Mouse (Mus musculus) MEL (cell line): ENCODE measurements around the gene Slc25a33. TPM values are rescaled to one million over a fixed set of nuclear protein-coding genes. Genes with fewer than 3 reads are reported as not detected.

Experiments used
- DNase-seq: peaks from one replicate; pipeline ENCODE4 v3.0.0; 2011; ENCODE audit warnings: low read depth, low spot score
- H3K27ac ChIP-seq: 2 replicates; pipeline ENCODE4 v1.5.1; 2012; ENCODE audit warnings: low read depth, mild to moderate bottlenecking, control low read depth, low read length, moderate library complexity; ENCODE audit not compliant: control insufficient read depth
- H3K27me3 ChIP-seq, 2 experiments: fragments of 150-350 bp in 1 of 2; sonication (generic) in 1 of 2; 2 replicates each; pipeline ENCODE4 v1.6.1; 2012; ENCODE audit warnings: low read length in 2 of 2, mild to moderate bottlenecking in 2 of 2, improper control_type of control experiment in 1 of 2, moderate library complexity in 1 of 2; ENCODE audit not compliant: insufficient read depth in 2 of 2, control insufficient read depth in 1 of 2
- H3K36me3 ChIP-seq, 2 experiments: 2 replicates each; pipeline ENCODE4 v1.6.1; 2012 to 2014; ENCODE audit warnings: low read length in 2 of 2, improper control_type of control experiment in 1 of 2, inconsistent platforms in 1 of 2, mild to moderate bottlenecking in 1 of 2; ENCODE audit not compliant: insufficient read depth in 2 of 2, control insufficient read depth in 1 of 2
- H3K4me1 ChIP-seq, 2 experiments: fragments of 150-350 bp in 1 of 2; sonication (generic) in 1 of 2; 2 replicates each; pipeline ENCODE4 v1.6.1; 2012; ENCODE audit warnings: low read length in 2 of 2, improper control_type of control experiment in 1 of 2, mild to moderate bottlenecking in 1 of 2; ENCODE audit not compliant: insufficient read depth in 2 of 2, control insufficient read depth in 1 of 2
- H3K4me3 ChIP-seq, 2 experiments: fragments of 150-350 bp in 1 of 2; sonication (generic) in 1 of 2; 2 replicates each; pipeline ENCODE4 v1.5.1; 2012; ENCODE audit warnings: low read depth in 2 of 2, low read length in 2 of 2, mild to moderate bottlenecking in 2 of 2, moderate library complexity in 2 of 2, control low read depth in 1 of 2, improper control_type of control experiment in 1 of 2; ENCODE audit not compliant: control insufficient read depth in 1 of 2, insufficient read depth in 1 of 2
- H3K79me2 ChIP-seq: 2 replicates; pipeline ENCODE4 v1.6.1; 2012; ENCODE audit warnings: mild to moderate bottlenecking, low read length, moderate library complexity; ENCODE audit not compliant: control insufficient read depth, poor library complexity, insufficient read depth
- H3K9ac ChIP-seq: 2 replicates; pipeline ENCODE4 v1.6.1; 2012; ENCODE audit warnings: low read depth, mild to moderate bottlenecking, control low read depth, low read length, moderate library complexity; ENCODE audit not compliant: control insufficient read depth, poor library complexity, severe bottlenecking
- H3K9me3 ChIP-seq: fragments of 150-350 bp; sonication (generic); replicated peaks from 2 replicates; pipeline ENCODE4 v1.6.1; 2012; ENCODE audit warnings: mild to moderate bottlenecking, low read length, improper control_type of control experiment, moderate library complexity; ENCODE audit not compliant: insufficient read depth
- BHLHE40 ChIP-seq: IDR thresholded peaks from 2 replicates; pipeline ENCODE4 v1.6.1; 2012; ENCODE audit warnings: low read depth, mild to moderate bottlenecking, inconsistent platforms, low read length, improper control_type of control experiment, borderline replicate concordance
- CHD1 ChIP-seq: IDR thresholded peaks from 2 replicates; pipeline ENCODE4 v1.6.1; 2012; ENCODE audit warnings: low read depth, mild to moderate bottlenecking, inconsistent platforms, low read length, improper control_type of control experiment
- CTCF ChIP-seq, 3 experiments: IDR thresholded peaks in 2 of 3; conservative IDR thresholded peaks in 1 of 3; 2 replicates each; pipeline ENCODE4 v1.5.1; 2011 to 2012; ENCODE audit warnings: low read length in 3 of 3, low read depth in 2 of 3, mild to moderate bottlenecking in 2 of 3, improper control_type of control experiment in 1 of 3, inconsistent platforms in 1 of 3, mixed read lengths in 1 of 3, moderate library complexity in 1 of 3; ENCODE audit not compliant: control insufficient read depth in 1 of 3, insufficient read depth in 1 of 3, poor library complexity in 1 of 3, severe bottlenecking in 1 of 3
- EP300 ChIP-seq, 2 experiments: IDR thresholded peaks; 2 replicates each; pipeline ENCODE4 v1.6.1; 2011; ENCODE audit warnings: improper control_type of control experiment in 2 of 2, low read length in 2 of 2, low read depth in 1 of 2, mild to moderate bottlenecking in 1 of 2
- ETS1 ChIP-seq: IDR thresholded peaks from 2 replicates; pipeline ENCODE4 v1.6.1; 2012; ENCODE audit warnings: low read depth, mild to moderate bottlenecking, inconsistent platforms, low read length, improper control_type of control experiment, moderate library complexity
- GABPA ChIP-seq: IDR thresholded peaks from 2 replicates; pipeline ENCODE4 v1.6.1; 2012; ENCODE audit warnings: low read depth, mild to moderate bottlenecking, inconsistent platforms, low read length, improper control_type of control experiment, moderate library complexity
- HCFC1 ChIP-seq: IDR thresholded peaks from 2 replicates; pipeline ENCODE4 v1.6.1; 2012; ENCODE audit warnings: low read depth, mild to moderate bottlenecking, inconsistent platforms, low read length, improper control_type of control experiment, moderate library complexity
- MAFK ChIP-seq: IDR thresholded peaks from 2 replicates; pipeline ENCODE4 v1.6.1; 2011; ENCODE audit warnings: low read depth, mild to moderate bottlenecking, low read length, improper control_type of control experiment, borderline replicate concordance
- MAX ChIP-seq: IDR thresholded peaks from 2 replicates; pipeline ENCODE4 v1.6.1; 2011; ENCODE audit warnings: low read length, improper control_type of control experiment
- MAZ ChIP-seq: IDR thresholded peaks from 2 replicates; pipeline ENCODE4 v1.6.1; 2012; ENCODE audit warnings: low read depth, mild to moderate bottlenecking, inconsistent platforms, low read length, improper control_type of control experiment
- MXI1 ChIP-seq: IDR thresholded peaks from 2 replicates; pipeline ENCODE4 v1.6.1; 2011; ENCODE audit warnings: mild to moderate bottlenecking, low read depth, low read length, improper control_type of control experiment
- MYB ChIP-seq: IDR thresholded peaks from 2 replicates; pipeline ENCODE4 v1.6.1; 2011; ENCODE audit warnings: mild to moderate bottlenecking, low read depth, low read length, improper control_type of control experiment
- NELFE ChIP-seq: IDR thresholded peaks from 2 replicates; pipeline ENCODE4 v1.6.1; 2011; ENCODE audit warnings: low read depth, low read length, improper control_type of control experiment
- NRF1 ChIP-seq: IDR thresholded peaks from 2 replicates; pipeline ENCODE4 v1.6.1; 2014; ENCODE audit warnings: low read depth, mild to moderate bottlenecking, inconsistent platforms, low read length, improper control_type of control experiment, moderate library complexity; ENCODE audit not compliant: poor library complexity, insufficient read depth, severe bottlenecking
- POLR2AphosphoS2 ChIP-seq: IDR thresholded peaks from 2 replicates; pipeline ENCODE4 v1.6.1; 2011; ENCODE audit warnings: low read length, improper control_type of control experiment
- RAD21 ChIP-seq: IDR thresholded peaks from 2 replicates; pipeline ENCODE4 v1.6.1; 2011; ENCODE audit warnings: mild to moderate bottlenecking, low read depth, low read length, improper control_type of control experiment
- SIN3A ChIP-seq: IDR thresholded peaks from 2 replicates; pipeline ENCODE4 v1.6.1; 2012; ENCODE audit warnings: low read length, improper control_type of control experiment, inconsistent platforms
- SMC3 ChIP-seq: IDR thresholded peaks from 2 replicates; pipeline ENCODE4 v1.6.1; 2011; ENCODE audit warnings: low read depth, low read length, improper control_type of control experiment
- TBP ChIP-seq: IDR thresholded peaks from 2 replicates; pipeline ENCODE4 v1.8.0; 2011; ENCODE audit warnings: low read depth, low read length, improper control_type of control experiment
- USF1 ChIP-seq: IDR thresholded peaks from 2 replicates; pipeline ENCODE4 v1.6.1; 2014; ENCODE audit warnings: low read depth, mild to moderate bottlenecking, inconsistent platforms, low read length, improper control_type of control experiment, moderate library complexity
- ZC3H11A ChIP-seq: IDR thresholded peaks from 2 replicates; pipeline ENCODE4 v1.6.1; 2012; ENCODE audit warnings: low read depth, mild to moderate bottlenecking, inconsistent platforms, low read length, improper control_type of control experiment
- polyA plus RNA-seq, 2 experiments: library from polyadenylated mRNA; stranded (reverse) in 1 of 2; unstranded in 1 of 2; fragments of >175 nt in 1 of 2; fragments of >200 nt in 1 of 2; gene quantifications; 2 replicates each; pipeline versions ENCODE4 v1.2.1 to v1.2.4; 2012; ENCODE audit warnings: low replicate concordance in 2 of 2, low read depth in 1 of 2; ENCODE audit not compliant: insufficient read length in 2 of 2, insufficient read depth in 1 of 2, missing spikeins in 1 of 2
- total RNA-seq: library from RNA; depleted of rRNA; stranded (reverse); fragments of 300-350 nt; gene quantifications from 2 replicates; pipeline ENCODE4 v1.2.3, GENCODE M21; 2012

The Slc25a33 gene
- total and polyA plus RNA-seq, 3 experiments: 20.6 to 103 (median 24.8) TPM

DNA sequence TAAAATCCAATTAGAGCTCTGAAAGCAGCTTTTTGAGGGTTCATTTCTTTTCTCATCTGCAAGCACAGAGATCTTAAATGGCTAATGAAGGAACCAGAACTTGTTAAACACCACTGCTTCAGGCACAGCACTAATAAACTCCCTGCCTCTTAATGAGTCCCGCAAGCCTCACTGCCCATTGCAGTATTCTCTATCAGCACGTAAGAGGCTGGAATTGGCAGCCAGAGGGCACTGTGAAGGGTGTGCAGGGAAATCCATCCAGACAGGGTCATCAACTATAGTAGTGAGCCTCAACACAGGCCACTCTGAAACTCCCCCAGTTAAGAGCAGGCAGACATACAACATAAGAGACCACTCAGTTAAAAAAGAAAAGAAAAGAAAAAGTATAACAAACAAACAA, 1.7 kb downstream of the Slc25a33 start:
- H3K27me3 ChIP-seq: no peaks in the 10 kb centered on the region
- peaks cover 3 to 29% of the 10 kb centered on the region in 2 experiments; a peak in 3 of 4 replicates for H3K36me3 ChIP-seq
- DNase-seq: peak; percentile 54
- peak overlapping the region; percentile 47 to 94 for H3K4me3 ChIP-seq
- H3K4me1 ChIP-seq: peaks cover 12 to 23% of the 10 kb centered on the region in 2 experiments
- peak overlapping the region; percentile 86 for H3K9ac ChIP-seq
- H3K79me2 ChIP-seq: peaks cover 50% of the 10 kb centered on the region
- peak; percentile 46 for TF ChIP-seq MXI1
- TF ChIP-seq NELFE: no peak
- 0 out of 2 replicates have a peak, but pooled peaks have one; percentile 36 for TF ChIP-seq HCFC1
- TF ChIP-seq TBP: 0 out of 2 replicates have a peak, but pooled peaks have one; percentile 5
- TF ChIP-seq MAX: 0 out of 2 replicates have a peak, but pooled peaks have one; percentile 23
- peak; percentile 62; the same call in 1 of the 2 replicates for TF ChIP-seq SIN3A
- no peak; the same call in 1 of the 2 replicates for TF ChIP-seq MAZ
- TF ChIP-seq ZC3H11A: no peak
- TF ChIP-seq SMC3: peak; percentile 37; the same call in 1 of the 2 replicates
- 0 out of 2 replicates have a peak, but pooled peaks have one; percentile 8 for TF ChIP-seq ETS1
- 0 out of 4 replicates have a peak, but pooled peaks of 1 of the 2 experiments have one; percentile 6 for TF ChIP-seq EP300 (IDR thresholded peaks at IDR 0.05; ENCODE audit: low read depth in 1 of 2, low read length in 2 of 2)
- peak; percentile 15 to 54 (median 53); a peak in 3 of 6 replicates for TF ChIP-seq CTCF (IDR thresholded peaks at IDR 0.05 in 2 of 3, conservative IDR thresholded peaks at IDR 0.05 in 1 of 3; ENCODE audit: control insufficient read depth in 1 of 3, insufficient read depth in 1 of 3, low read depth in 2 of 3, low read length in 3 of 3, poor library complexity in 1 of 3, severe bottlenecking in 1 of 3)
- 0 out of 2 replicates have a peak, but pooled peaks have one; percentile 52 for TF ChIP-seq CHD1
- no peak; the same call in 1 of the 2 replicates for TF ChIP-seq RAD21
- H3K9me3 ChIP-seq: no peaks in the 10 kb centered on the region
- no peak overlapping the region for H3K27ac ChIP-seq

DNA sequence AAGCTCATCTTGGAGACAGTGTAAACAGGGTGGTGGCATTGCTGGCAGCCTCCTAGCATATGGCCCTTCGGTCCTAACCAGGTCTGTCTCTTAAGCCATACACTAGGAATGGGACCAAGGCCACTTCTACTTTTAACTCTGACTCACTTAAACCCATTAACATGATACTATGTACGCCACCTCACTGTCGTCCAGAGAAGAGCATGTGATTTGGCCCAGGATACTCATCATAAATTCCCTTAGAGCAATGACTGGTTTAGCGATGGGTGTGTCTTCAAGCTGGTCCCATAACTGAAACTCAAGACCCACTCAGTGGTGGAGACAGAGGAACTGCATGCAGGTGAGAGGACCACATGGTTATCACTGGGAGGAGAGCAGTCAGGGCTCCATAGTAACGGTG, 8.9 kb downstream of the Slc25a33 start:
- Histone ChIP-seq H3K4me3 (no peak overlapping the region), H3K27ac (no peak overlapping the region), H3K9ac (no peak overlapping the region), H3K9me3 (no peaks in the 10 kb centered on the region), H3K27me3 (no peaks in the 10 kb centered on the region), H3K36me3 (peaks cover 0 to 14% of the 10 kb centered on the region in 2 experiments; a peak in 2 of 4 replicates), H3K79me2 (peaks cover 20% of the 10 kb centered on the region), H3K4me1 (no peaks in the 10 kb centered on the region)
- no peak for DNase-seq
- no peak for TF ChIP-seq GABPA
- no peak; the same call in 1 of the 2 replicates for TF ChIP-seq POLR2AphosphoS2
- no peak for TF ChIP-seq CTCF (IDR thresholded peaks at IDR 0.05 in 2 of 3, conservative IDR thresholded peaks at IDR 0.05 in 1 of 3; ENCODE audit: control insufficient read depth in 1 of 3, insufficient read depth in 1 of 3, low read depth in 2 of 3, low read length in 3 of 3, poor library complexity in 1 of 3, severe bottlenecking in 1 of 3)
- TF ChIP-seq RAD21: no peak
- no peak for TF ChIP-seq MAFK
- TF ChIP-seq USF1: no peak
- TF ChIP-seq SIN3A: no peak
- TF ChIP-seq MYB: no peak
- TF ChIP-seq NELFE: no peak
- no peak for TF ChIP-seq NRF1
- no peak for TF ChIP-seq TBP
- no peak for TF ChIP-seq MAX
- TF ChIP-seq BHLHE40: no peak
